Mouse (Mus musculus) left cerebral cortex, adult 2 months (tissue): Measurements from ENCODE around the gene Lancl1. TPM values are rescaled to one million over a fixed set of nuclear protein-coding genes. Genes with fewer than 3 reads are reported as not detected.
A peak's percentile ranks its signal among the peaks of the same experiment; 100 is the strongest.

Experiments used
- DNase-seq, 2 experiments: peaks; one replicate each; pipeline ENCODE4 v3.0.0; 2021 to 2022; ENCODE audit warnings: low spot score in 2 of 2, mixed read lengths in 1 of 2; ENCODE audit errors: extremely low spot score in 1 of 2
- H3K27ac ChIP-seq: fragments of 200-600 bp; 2 replicates; pipeline ENCODE4 v1.8.1; 2022
- H3K4me3 ChIP-seq: fragments of 200-600 bp; 2 replicates; pipeline ENCODE4 v1.8.1; 2022
- CTCF ChIP-seq: fragments of 200-600 bp; IDR thresholded peaks from 2 replicates; pipeline ENCODE4 v1.8.1; 2022; ENCODE audit warnings: antibody characterized with exemption, mild to moderate bottlenecking, moderate library complexity
- intact Hi-C: fragments of 180-260 bp; cut with DNase I; formaldehyde crosslinking; loops from one replicate; pipeline ENCODE4 v1.15.1; 2025
- long read RNA-seq, 2 experiments: library from polyadenylated mRNA; stranded (forward); transcript quantifications; one replicate each; pipeline ENCODE4 v2.0.0; 2021; ENCODE audit warnings: borderline mapping rate in 2 of 2
- total RNA-seq, 2 experiments: library from RNA; stranded (reverse); gene quantifications; 2 replicates each; pipeline ENCODE4 v1.2.3; 2021

Gene Lancl1
- total RNA-seq, result 100 to 1,000 TPM; 187 to 219 TPM
- long read RNA-seq, experiment 1, full-length matches to known transcripts, result 111 of 152 reads
- long read RNA-seq, experiment 1, partial matches to known transcripts, result 18 of 152 reads
- long read RNA-seq, experiment 1, other reads (novel, unspliced or antisense), result 23 of 152 reads
- long read RNA-seq, experiment 2, full-length matches to known transcripts, result 81 of 108 reads
- long read RNA-seq, experiment 2, partial matches to known transcripts, result 11 of 108 reads
- long read RNA-seq, experiment 2, other reads (novel, unspliced or antisense), result 16 of 108 reads

- no peak for TF ChIP-seq CTCF
- Histone ChIP-seq H3K4me3 (peak within 1 kb of the TSS; percentile 85), H3K27ac (peak within 1 kb of the TSS; percentile 92)
- DNase-seq, result peak; percentile 92 to 93
- intact Hi-C loops, result loop anchor here (5.0 kb wide), 1 partner anchor 221 kb away; the partner anchor contains the start of gene Kansl1l
Observed at GRCm38 (mm10) chr1:67038246-67038987, at the start of gene Lancl1. Gene Lancl1, minus strand, starts transcription at chr1:67038872.

GRCm38 (mm10) chr1:67079146-67079545 lies 40.5 kb upstream of the Lancl1 start:
- TF ChIP-seq CTCF, result no peak
- Histone ChIP-seq H3K4me3 (no peak overlapping the region), H3K27ac (no peak overlapping the region)
- intact Hi-C loops, result no loop called here
- no peak for DNase-seq

GRCm38 (mm10) chr1:67078666-67079065 lies 40.0 kb upstream of the Lancl1 start:
- H3K27ac ChIP-seq, result no peak overlapping the region
- H3K4me3 ChIP-seq, result no peak overlapping the region
- TF ChIP-seq CTCF, result no peak
- DNase-seq, result no peak
- intact Hi-C loops, result no loop called here

DNA sequence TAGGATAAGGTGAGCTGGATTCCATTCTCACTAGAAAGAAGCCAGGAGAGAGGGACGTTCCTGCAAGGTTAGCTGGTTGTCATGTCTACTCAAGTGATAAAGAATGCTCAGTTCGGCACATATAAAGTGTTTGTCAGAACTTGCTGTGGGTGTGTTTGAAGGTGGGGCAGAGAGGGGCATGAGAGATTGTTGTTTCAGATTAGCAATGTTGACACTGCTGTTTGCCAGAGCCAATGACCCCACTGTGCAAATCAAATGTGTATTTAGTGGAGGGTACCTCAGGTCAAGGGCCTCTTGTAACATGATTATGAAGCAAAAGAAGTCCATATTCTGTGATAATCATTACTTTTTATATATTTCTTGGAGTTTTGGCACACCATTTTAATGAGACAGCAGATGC lies 39.1 kb upstream of the Lancl1 start:
- DNase-seq, result no peak
- intact Hi-C loops, result no loop called here

DNA sequence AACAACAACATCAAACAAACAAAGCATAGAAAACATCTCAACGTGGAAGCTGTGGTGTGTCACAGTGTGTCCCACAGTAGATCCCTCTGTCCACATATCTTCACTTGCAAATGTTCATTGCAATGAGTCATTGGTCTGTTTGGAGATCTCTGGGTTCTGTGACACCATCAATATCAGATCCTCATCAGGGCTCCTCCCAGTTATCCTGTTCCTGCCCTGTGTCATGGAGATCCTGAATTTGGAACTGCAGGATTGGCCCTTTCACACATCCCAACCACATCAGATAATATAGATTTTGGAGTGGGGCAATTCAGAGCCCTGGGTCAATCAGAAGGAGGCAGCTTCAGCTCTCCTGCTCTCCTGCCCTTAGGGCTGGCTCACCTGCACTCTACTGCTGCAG lies 28.9 kb upstream of the Lancl1 start:
- no peak for DNase-seq
- intact Hi-C loops, result no loop called here
- no peak for TF ChIP-seq CTCF
- Histone ChIP-seq H3K27ac (no peak overlapping the region), H3K4me3 (no peak overlapping the region)

More for the DNA sequence above, 39.1 kb upstream of the Lancl1 start:
- no peak for TF ChIP-seq CTCF
- H3K27ac ChIP-seq, result no peak overlapping the region
- H3K4me3 ChIP-seq, result no peak overlapping the region

GRCm38 (mm10) chr1:67065347-67066270 lies 26.9 kb upstream of the Lancl1 start:
- H3K27ac ChIP-seq, result no peak overlapping the region
- intact Hi-C loops, result no loop called here
- DNase-seq, result no peak
- no peak overlapping the region for H3K4me3 ChIP-seq
- no peak for TF ChIP-seq CTCF

- peak; percentile 94 for TF ChIP-seq CTCF
- DNase-seq, result peak; percentile 71 to 74
- intact Hi-C loops, result no loop called here
- Histone ChIP-seq H3K4me3 (no peak overlapping the region), H3K27ac (no peak overlapping the region)
Observed at GRCm38 (mm10) chr1:67061456-67062085, 22.9 kb upstream of the Lancl1 start.

DNA sequence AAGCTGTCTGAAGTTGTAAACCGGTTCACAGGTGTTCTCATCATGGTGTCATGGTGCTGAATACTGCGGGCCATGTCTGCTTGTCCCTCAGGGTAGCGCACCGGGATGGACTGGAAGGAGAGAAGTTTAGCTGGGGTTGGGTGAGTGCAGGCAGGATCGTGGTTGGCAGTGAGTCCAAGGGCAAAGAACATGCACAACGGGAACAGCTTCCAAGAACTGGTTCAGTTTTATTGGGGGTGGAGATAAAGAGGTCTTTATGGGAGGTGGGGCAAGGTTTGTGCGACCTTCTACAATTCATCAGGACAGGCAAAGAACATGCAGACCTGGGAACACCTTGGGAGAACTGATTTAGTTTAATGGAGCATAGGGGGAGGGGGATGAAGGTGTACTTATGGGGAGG lies 17.1 kb upstream of the Lancl1 start:
- H3K27ac ChIP-seq, result no peak overlapping the region
- DNase-seq, result no peak
- intact Hi-C loops, result no loop called here
- no peak overlapping the region for H3K4me3 ChIP-seq
- TF ChIP-seq CTCF, result no peak

DNA sequence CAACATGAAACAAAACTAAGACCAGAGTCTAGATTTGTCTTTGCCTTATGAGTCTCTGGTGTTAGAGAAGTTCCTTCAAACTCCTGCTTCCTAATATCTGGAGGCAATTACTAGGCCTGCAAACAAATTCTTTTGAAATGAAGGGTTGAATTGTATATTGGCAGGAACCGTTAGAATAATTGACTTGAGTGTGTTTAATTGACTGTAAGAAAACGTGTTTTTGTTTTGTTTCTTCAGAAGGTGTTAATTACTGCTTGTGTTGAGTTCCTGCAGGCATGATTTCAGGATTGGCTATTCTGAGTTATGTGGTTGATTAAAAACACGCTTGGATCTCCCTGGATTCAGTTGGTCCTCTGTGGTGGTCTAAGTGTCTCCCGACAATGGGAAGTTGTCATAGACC lies 14.0 kb upstream of the Lancl1 start:
- intact Hi-C loops, result no loop called here
- no peak overlapping the region for H3K27ac ChIP-seq
- no peak overlapping the region for H3K4me3 ChIP-seq
- no peak for DNase-seq
- no peak for TF ChIP-seq CTCF

DNA sequence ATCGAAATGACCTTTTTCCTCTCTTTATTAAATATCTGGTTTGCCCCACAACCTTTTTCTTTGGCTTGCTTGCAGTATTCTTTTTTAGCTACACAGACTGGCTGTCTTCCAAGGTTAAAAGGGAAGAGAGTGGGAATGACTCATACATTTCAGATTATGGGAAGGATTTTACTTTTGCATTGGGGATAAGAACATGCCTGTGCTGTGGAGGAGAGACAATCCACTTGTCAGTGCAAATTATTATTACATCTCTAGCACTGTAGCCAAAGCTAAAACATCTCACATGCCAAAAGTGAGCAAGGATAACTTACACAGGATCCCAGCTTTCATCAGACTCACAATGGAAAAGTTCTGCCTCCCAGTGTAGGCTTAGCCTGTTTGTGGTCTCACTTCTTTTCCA lies 10.9 kb upstream of the Lancl1 start:
- Histone ChIP-seq H3K27ac (no peak overlapping the region), H3K4me3 (no peak overlapping the region)
- TF ChIP-seq CTCF, result no peak
- intact Hi-C loops, result no loop called here
- no peak for DNase-seq

DNA sequence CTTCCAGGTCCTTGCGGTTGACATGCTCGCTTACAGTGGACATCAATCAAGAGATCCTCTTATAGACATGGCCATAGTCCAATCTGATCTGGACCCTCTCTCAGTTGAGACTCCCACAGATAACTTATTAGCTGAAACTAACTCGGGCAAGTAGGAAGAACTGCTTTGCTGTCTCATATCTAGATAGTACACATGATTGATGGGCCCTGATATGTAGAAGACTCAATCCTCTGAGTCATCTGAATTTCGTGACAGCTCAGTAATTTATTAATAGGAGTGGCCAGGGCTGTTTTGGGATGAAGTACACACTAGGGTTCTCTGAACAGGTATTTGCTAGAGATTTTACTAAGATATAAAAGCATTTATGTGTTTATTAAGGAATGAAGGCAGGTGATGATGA lies 10.0 kb upstream of the Lancl1 start:
- no peak overlapping the region for H3K4me3 ChIP-seq
- intact Hi-C loops, result no loop called here
- no peak for TF ChIP-seq CTCF
- H3K27ac ChIP-seq, result no peak overlapping the region
- DNase-seq, result no peak
